Mouse (Mus musculus) heart, embryonic 16.5 days (tissue): ENCODE data around the gene Fam241b. TPM values are rescaled to one million over a fixed set of nuclear protein-coding genes. Genes with fewer than 3 reads are reported as not detected.

ENCODE experiments used
- ATAC-seq: fragments of 200-750 bp; cut with Nextera tagmentation; replicated peaks from 2 replicates; pipeline ENCODE4 v1.8.0; 2017; ENCODE audit warnings: moderate number of reproducible peaks; ENCODE audit not compliant: insufficient read depth, low FRiP score; ENCODE audit errors: extremely low read depth
- H3K27ac ChIP-seq: fragments of 300-500 bp; sonication (generic); 2 replicates; pipeline ENCODE4 v1.5.1; 2014; ENCODE audit warnings: mild to moderate bottlenecking, low read length, control low read depth, moderate library complexity
- H3K27me3 ChIP-seq: fragments of 300-500 bp; sonication (generic); 2 replicates; pipeline ENCODE4 v1.6.1; 2014; ENCODE audit warnings: low read length, mixed read lengths; ENCODE audit not compliant: control insufficient read depth, insufficient read depth
- H3K36me3 ChIP-seq: fragments of 300-500 bp; sonication (generic); 2 replicates; pipeline ENCODE4 v1.6.1; 2014; ENCODE audit not compliant: control insufficient read depth, insufficient read depth
- H3K4me1 ChIP-seq: fragments of 300-500 bp; sonication (generic); 2 replicates; pipeline ENCODE4 v1.6.1; 2014; ENCODE audit warnings: low read length, mixed read lengths; ENCODE audit not compliant: control insufficient read depth, insufficient read depth
- H3K4me2 ChIP-seq: fragments of 300-500 bp; sonication (generic); 2 replicates; pipeline ENCODE4 v1.6.1; 2014; ENCODE audit warnings: low read depth, mild to moderate bottlenecking, control low read depth, low read length
- H3K4me3 ChIP-seq: fragments of 300-500 bp; sonication (generic); 2 replicates; pipeline ENCODE4 v1.5.1; 2014; ENCODE audit warnings: mild to moderate bottlenecking, control low read depth, low read length
- H3K9ac ChIP-seq: fragments of 300-500 bp; sonication (generic); 2 replicates; pipeline ENCODE4 v1.6.1; 2014; ENCODE audit warnings: low read length, control low read depth
- H3K9me3 ChIP-seq: fragments of 300-500 bp; sonication (generic); replicated peaks from 2 replicates; pipeline ENCODE4 v1.6.1; 2016; ENCODE audit warnings: low read length; ENCODE audit not compliant: control insufficient read depth
- WGBS: fragments of 180-500 bp; shearing (Covaris S2); extraction: QIAGEN DNeasy Blood & Tissue Kit; methylation state at CpG from one replicate; pipeline ENCODE4 v1.1.7; 2014; 5-methylcytosine and 5-hydroxymethylcytosine counted together
- polyA plus RNA-seq: library from polyadenylated mRNA; unstranded; fragments of >200 nt; fragmentation: Nextera tagmentation; extraction: Ambion mirVana; gene quantifications from 2 replicates; pipeline ENCODE4 v1.2.1, GENCODE M21; 2015

Gene Fam241b
- polyA plus RNA-seq, 1 experiment from 2014 or later: 4.5 TPM

- Histone ChIP-seq H3K27me3 (no peaks in the 10 kb centered on the region; the same call in 1 of the 2 replicates), H3K36me3 (no peaks in the 10 kb centered on the region), H3K27ac (no peak overlapping the region), H3K4me2 (no peak overlapping the region), H3K4me3 (no peak overlapping the region), H3K4me1 (no peaks in the 10 kb centered on the region), H3K9me3 (no peaks in the 10 kb centered on the region), H3K9ac (no peak overlapping the region)
- 68% methylated on average over 7 of the region's 7 CpGs for WGBS
- ATAC-seq: no peak
Measured at GRCm38 (mm10) chr10:62069398-62069797, 74.3 kb downstream of the Fam241b start.

- H3K4me2 ChIP-seq: no peak overlapping the region
- no peak overlapping the region for H3K27ac ChIP-seq
- H3K27me3 ChIP-seq: no peaks in the 10 kb centered on the region; the same call in 1 of the 2 replicates
- no peak overlapping the region for H3K9ac ChIP-seq
- H3K4me1 ChIP-seq: no peaks in the 10 kb centered on the region
- no peak overlapping the region for H3K4me3 ChIP-seq
- H3K36me3 ChIP-seq: no peaks in the 10 kb centered on the region
- ATAC-seq: no peak
- no peaks in the 10 kb centered on the region for H3K9me3 ChIP-seq
- 70% methylated on average over 9 of the region's 9 CpGs for WGBS
Measured at GRCm38 (mm10) chr10:62068532-62068931, 75.2 kb downstream of the Fam241b start.

GRCm38 (mm10) chr10:62066213-62066612 lies 77.5 kb downstream of the Fam241b start:
- H3K27ac ChIP-seq: no peak overlapping the region
- no peaks in the 10 kb centered on the region for H3K9me3 ChIP-seq
- no peak overlapping the region for H3K9ac ChIP-seq
- WGBS: 41% methylated on average over 7 of the region's 7 CpGs
- H3K36me3 ChIP-seq: no peaks in the 10 kb centered on the region
- H3K4me2 ChIP-seq: no peak overlapping the region
- H3K27me3 ChIP-seq: no peaks in the 10 kb centered on the region
- no peak; the same call in 1 of the 2 replicates for ATAC-seq
- no peak overlapping the region for H3K4me3 ChIP-seq
- no peaks in the 10 kb centered on the region; the same call in 1 of the 2 replicates for H3K4me1 ChIP-seq

- no peaks in the 10 kb centered on the region for H3K36me3 ChIP-seq
- no peak for ATAC-seq
- no peak overlapping the region for H3K4me2 ChIP-seq
- H3K9me3 ChIP-seq: no peaks in the 10 kb centered on the region
- no peak overlapping the region for H3K27ac ChIP-seq
- H3K27me3 ChIP-seq: no peaks in the 10 kb centered on the region
- 63% methylated on average over 5 of the region's 5 CpGs for WGBS
- no peaks in the 10 kb centered on the region; the same call in 1 of the 2 replicates for H3K4me1 ChIP-seq
- no peak overlapping the region for H3K4me3 ChIP-seq
- no peak overlapping the region for H3K9ac ChIP-seq
Measured at GRCm38 (mm10) chr10:62062786-62063185, 80.9 kb downstream of the Fam241b start.

GRCm38 (mm10) chr10:62060969-62061678 lies 82.6 kb downstream of the Fam241b start:
- Histone ChIP-seq H3K36me3 (no peaks in the 10 kb centered on the region), H3K9ac (no peak overlapping the region), H3K4me2 (no peak overlapping the region), H3K27me3 (0 out of 2 replicates have a peak, but pooled peaks cover 2% of the 10 kb centered on the region), H3K4me1 (no peaks in the 10 kb centered on the region; the same call in 1 of the 2 replicates), H3K4me3 (no peak overlapping the region), H3K9me3 (no peaks in the 10 kb centered on the region), H3K27ac (no peak overlapping the region)
- ATAC-seq: no peak
- 53% methylated on average over 14 of the region's 14 CpGs for whole genome bisulfite sequencing

- Histone ChIP-seq H3K36me3 (no peaks in the 10 kb centered on the region), H3K9ac (no peak overlapping the region), H3K4me2 (no peak overlapping the region), H3K4me1 (no peaks in the 10 kb centered on the region; the same call in 1 of the 2 replicates), H3K4me3 (no peak overlapping the region), H3K9me3 (no peaks in the 10 kb centered on the region), H3K27me3 (0 out of 2 replicates have a peak, but pooled peaks cover 2% of the 10 kb centered on the region), H3K27ac (no peak overlapping the region)
- ATAC-seq: peak; percentile 41; the same call in 1 of the 2 replicates
- WGBS: 57% methylated on average over 16 of the region's 16 CpGs
Measured at GRCm38 (mm10) chr10:62060224-62060913, 83.4 kb downstream of the Fam241b start.

- no peak overlapping the region for H3K27ac ChIP-seq
- no peak overlapping the region for H3K4me2 ChIP-seq
- 0 out of 2 replicates have a peak, but pooled peaks cover 2% of the 10 kb centered on the region for H3K27me3 ChIP-seq
- no peak for ATAC-seq
- no peak overlapping the region for H3K9ac ChIP-seq
- H3K4me1 ChIP-seq: no peaks in the 10 kb centered on the region; the same call in 1 of the 2 replicates
- no peaks in the 10 kb centered on the region for H3K9me3 ChIP-seq
- H3K4me3 ChIP-seq: no peak overlapping the region
- WGBS: 64% methylated on average over 13 of the region's 13 CpGs
- H3K36me3 ChIP-seq: no peaks in the 10 kb centered on the region
Measured at GRCm38 (mm10) chr10:62058508-62059375, 85.0 kb downstream of the Fam241b start.
